Mouse (Mus musculus) kidney, adult 2 months (tissue): ENCODE measurements around the gene Agpat3. TPM values are rescaled to one million over a fixed set of nuclear protein-coding genes. Genes with fewer than 3 reads are reported as not detected.

Experiments
- DNase-seq: peaks from one replicate; pipeline ENCODE4 v3.0.0; 2021
- H3K27ac ChIP-seq: fragments of 200-500 bp; 2 replicates; pipeline ENCODE4 v1.5.1; 2012; ENCODE audit warnings: low read depth, low read length, control low read depth, inconsistent platforms; ENCODE audit not compliant: insufficient read depth
- H3K27me3 ChIP-seq: fragments of 200-500 bp; replicated peaks from 2 replicates; pipeline ENCODE4 v1.6.1; 2012; ENCODE audit warnings: mild to moderate bottlenecking, moderate library complexity, low read length, inconsistent platforms; ENCODE audit not compliant: control insufficient read depth, insufficient read depth
- H3K36me3 ChIP-seq: fragments of 200-500 bp; 2 replicates; pipeline ENCODE4 v1.6.1; 2012; ENCODE audit warnings: mild to moderate bottlenecking, moderate library complexity, low read length, inconsistent platforms; ENCODE audit not compliant: control insufficient read depth, insufficient read depth
- H3K4me1 ChIP-seq: fragments of 200-500 bp; 2 replicates; pipeline ENCODE4 v1.6.1; 2011; ENCODE audit warnings: low read length; ENCODE audit not compliant: control insufficient read depth, insufficient read depth
- H3K4me3 ChIP-seq: fragments of 200-500 bp; 2 replicates; pipeline ENCODE4 v1.5.1; 2011; ENCODE audit warnings: mild to moderate bottlenecking, low read depth, low read length, control low read depth; ENCODE audit not compliant: insufficient read depth
- CTCF ChIP-seq: fragments of 200-500 bp; conservative IDR thresholded peaks from 2 replicates; pipeline ENCODE4 v1.5.1; 2011; ENCODE audit warnings: low read depth, mild to moderate bottlenecking, control low read depth, low read length, moderate library complexity, mixed read lengths; ENCODE audit not compliant: insufficient read depth, insufficient read length
- POLR2A ChIP-seq: fragments of 200-500 bp; IDR thresholded peaks from one replicate; pipeline ENCODE4 v1.6.1; 2011; ENCODE audit warnings: low read depth, low read length, control low read depth
- WGBS: fragments of 180-500 bp; shearing (Covaris S2); methylation state at CpG from one replicate; pipeline ENCODE4 v1.1.7; 2018; 5-methylcytosine and 5-hydroxymethylcytosine counted together
- polyA plus RNA-seq: library from polyadenylated mRNA; depleted of rRNA; stranded (reverse); fragments of >200 nt; gene quantifications from 2 replicates; pipeline ENCODE4 v1.2.3, GENCODE M21; 2012

Gene Agpat3
- polyA plus RNA-seq, 1 experiment, result 460 TPM

DNA sequence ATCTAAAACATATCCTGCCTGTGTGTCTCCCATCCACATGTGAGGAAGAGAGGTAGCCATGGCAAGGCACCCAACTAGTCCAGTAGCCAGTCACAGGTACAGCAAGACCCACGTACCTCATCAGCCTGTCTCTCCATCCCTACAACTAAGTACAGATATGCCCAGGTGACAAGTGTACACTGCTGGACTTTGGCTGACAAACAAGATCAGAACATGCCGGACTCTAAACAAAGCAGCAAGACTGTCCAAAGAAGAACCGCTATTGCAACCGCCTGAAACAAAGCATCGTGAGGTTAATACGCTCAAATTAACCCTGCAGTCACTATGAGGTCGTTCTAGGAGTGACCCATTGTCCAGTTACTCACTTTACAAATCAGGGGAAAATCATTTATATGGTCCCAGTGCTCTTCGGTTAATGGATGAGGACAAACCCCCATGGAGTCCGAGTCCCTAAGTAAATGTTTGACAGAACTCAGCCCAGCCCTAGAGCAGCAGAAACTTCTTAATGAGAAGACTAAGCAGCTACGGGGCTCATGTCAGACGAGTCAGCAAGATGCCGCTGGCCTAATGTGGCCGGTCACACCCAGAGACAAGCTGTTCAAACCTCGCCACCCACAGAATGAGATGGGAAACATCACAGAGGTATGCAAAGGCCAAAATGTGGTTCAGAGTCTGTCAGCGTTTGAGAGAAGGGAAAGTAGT is 2.7 kb downstream of the Agpat3 start:
- peak; percentile 91 for DNase-seq
- Histone ChIP-seq H3K36me3 (no peaks in the 10 kb centered on the region), H3K27ac (peak overlapping the region; percentile 79), H3K27me3 (no peaks in the 10 kb centered on the region), H3K4me1 (peaks cover 46% of the 10 kb centered on the region), H3K4me3 (peak overlapping the region; percentile 33; the same call in 1 of the 2 replicates)
- TF ChIP-seq POLR2A (no peak), CTCF (no peak)
- 30% methylated on average over 15 of the region's 15 CpGs for WGBS

DNA sequence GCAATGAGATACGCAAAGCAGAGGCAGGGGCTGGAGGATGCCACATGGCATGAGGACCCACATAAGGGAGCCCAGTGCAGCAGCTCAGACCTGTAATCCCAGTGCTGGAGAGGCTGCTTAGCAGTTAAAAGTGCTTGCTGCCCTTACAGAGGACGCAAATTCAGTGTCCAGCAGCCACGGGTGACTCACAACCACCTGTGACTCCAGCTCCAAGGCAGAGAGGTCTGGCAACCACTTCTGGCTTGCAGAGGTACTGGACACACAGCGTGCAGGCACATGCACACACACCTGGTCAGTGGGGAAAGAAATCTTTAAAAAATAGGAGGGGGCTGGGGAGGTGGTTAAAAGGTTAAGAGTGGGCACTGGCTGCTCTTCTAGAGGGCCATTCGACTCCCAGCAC is 4.1 kb downstream of the Agpat3 start:
- 52% methylated on average over 5 of the region's 5 CpGs for WGBS
- Histone ChIP-seq H3K27me3 (no peaks in the 10 kb centered on the region), H3K36me3 (no peaks in the 10 kb centered on the region; the same call in 1 of the 2 replicates), H3K4me3 (no peak overlapping the region), H3K4me1 (peaks cover 48% of the 10 kb centered on the region), H3K27ac (peak overlapping the region; percentile 50)
- TF ChIP-seq CTCF, result no peak
- no peak for TF ChIP-seq POLR2A
- DNase-seq, result no peak

DNA sequence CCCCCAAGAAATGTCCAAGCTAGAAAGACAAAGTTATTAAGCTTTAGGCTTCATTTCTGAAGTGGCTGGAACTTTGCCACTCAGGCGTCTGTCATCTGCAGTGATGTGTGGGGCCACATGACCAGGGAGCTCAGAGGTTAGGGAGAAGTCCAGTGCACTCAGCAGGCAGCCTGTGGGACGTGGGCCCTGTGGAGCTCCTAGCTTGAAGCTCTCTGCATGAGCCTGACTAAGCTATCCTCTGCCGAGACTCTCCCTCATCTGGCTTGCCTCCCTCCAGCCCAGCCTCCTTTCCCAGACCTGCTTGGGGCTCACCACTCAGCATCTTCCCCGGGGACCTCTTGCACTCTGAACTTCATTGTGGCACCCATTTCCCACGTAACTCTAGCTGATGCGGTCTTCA is 4.8 kb downstream of the Agpat3 start:
- H3K4me3 ChIP-seq, result no peak overlapping the region
- H3K4me1 ChIP-seq, result peaks cover 47% of the 10 kb centered on the region
- peak; percentile 77 for DNase-seq
- no peaks in the 10 kb centered on the region for H3K27me3 ChIP-seq
- TF ChIP-seq POLR2A (no peak), CTCF (no peak)
- H3K36me3 ChIP-seq, result no peaks in the 10 kb centered on the region; the same call in 1 of the 2 replicates
- H3K27ac ChIP-seq, result peak overlapping the region; percentile 34
- WGBS, result 34% methylated on average over 6 of the region's 6 CpGs

DNA sequence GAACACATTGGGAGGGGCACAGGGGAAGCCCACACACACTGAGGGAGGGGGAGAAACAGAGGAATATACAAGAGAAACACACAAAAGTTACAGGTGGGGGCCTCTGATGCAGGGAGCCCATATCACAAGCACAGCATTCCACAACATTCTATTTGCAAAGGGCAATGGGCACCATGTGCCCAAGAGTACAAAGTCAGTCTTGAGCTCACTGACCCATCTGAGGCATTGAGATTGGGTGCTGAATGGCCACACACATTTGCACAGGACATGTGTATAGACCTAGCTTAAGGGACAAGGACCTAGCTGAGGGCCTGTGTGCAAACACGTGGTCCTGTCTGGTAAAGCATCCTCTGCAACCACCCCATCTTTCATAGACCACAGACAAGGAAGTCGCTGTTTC is 6.8 kb downstream of the Agpat3 start:
- H3K4me1 ChIP-seq, result peaks cover 43% of the 10 kb centered on the region
- no peak for TF ChIP-seq CTCF
- TF ChIP-seq POLR2A, result no peak
- 74% methylated on average over 2 of the region's 2 CpGs for WGBS
- no peaks in the 10 kb centered on the region; the same call in 1 of the 2 replicates for H3K36me3 ChIP-seq
- no peaks in the 10 kb centered on the region for H3K27me3 ChIP-seq
- no peak overlapping the region for H3K4me3 ChIP-seq
- peak overlapping the region; percentile 35; the same call in 1 of the 2 replicates for H3K27ac ChIP-seq
- peak; percentile 71 for DNase-seq

DNA sequence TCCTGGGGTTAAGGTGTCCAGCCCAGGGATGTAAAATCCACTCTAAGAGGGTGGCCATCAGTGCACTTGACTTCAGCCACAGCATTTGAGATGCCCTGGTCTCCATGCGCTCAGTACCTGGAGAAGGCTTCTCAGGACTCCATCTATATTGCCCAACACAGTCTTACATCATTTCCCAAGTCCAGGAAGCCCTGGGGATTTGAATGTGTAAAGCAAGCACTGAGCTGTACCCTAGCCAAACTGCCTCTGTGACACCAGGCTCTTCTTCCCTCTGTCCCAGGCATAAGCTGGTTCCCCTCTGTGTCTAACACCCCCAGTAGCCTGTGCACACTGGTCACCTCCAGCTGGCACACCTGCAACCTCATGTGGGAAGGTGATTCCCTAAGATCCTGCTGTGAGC is 10.2 kb downstream of the Agpat3 start:
- Histone ChIP-seq H3K36me3 (no peaks in the 10 kb centered on the region; the same call in 1 of the 2 replicates), H3K4me1 (peaks cover 26% of the 10 kb centered on the region), H3K27ac (no peak overlapping the region), H3K27me3 (no peaks in the 10 kb centered on the region), H3K4me3 (no peak overlapping the region)
- WGBS, result 100% methylated on average over 1 of the region's 1 CpGs
- TF ChIP-seq POLR2A (no peak), CTCF (no peak)
- DNase-seq, result no peak

DNA sequence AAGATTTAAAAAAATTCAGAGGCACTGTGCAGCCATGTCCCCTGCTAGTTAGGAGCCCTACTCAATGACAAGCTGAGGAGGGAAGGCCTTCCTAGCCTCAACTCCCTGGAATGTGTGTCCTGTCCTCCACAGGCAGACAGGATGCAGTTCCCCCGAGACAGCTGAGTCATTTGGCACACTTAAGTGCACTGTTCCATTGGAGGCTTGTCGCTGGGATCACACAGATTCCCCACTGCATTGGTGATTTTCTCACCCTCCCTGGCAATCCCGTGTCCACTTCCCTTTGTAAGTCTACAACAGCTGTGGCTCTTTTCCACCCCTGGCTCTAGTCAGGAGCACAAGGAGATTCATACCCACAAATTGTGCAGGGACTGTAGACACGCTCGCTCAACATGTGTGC is 14.1 kb downstream of the Agpat3 start:
- no peaks in the 10 kb centered on the region for H3K36me3 ChIP-seq
- no peak overlapping the region for H3K4me3 ChIP-seq
- no peak for TF ChIP-seq CTCF
- no peak for TF ChIP-seq POLR2A
- H3K4me1 ChIP-seq, result peaks cover 24% of the 10 kb centered on the region
- H3K27ac ChIP-seq, result 0 out of 2 replicates have a peak overlapping the region, but pooled peaks have one; percentile 14
- DNase-seq, result peak; percentile 67
- no peaks in the 10 kb centered on the region for H3K27me3 ChIP-seq
- WGBS, result 34% methylated on average over 5 of the region's 5 CpGs

DNA sequence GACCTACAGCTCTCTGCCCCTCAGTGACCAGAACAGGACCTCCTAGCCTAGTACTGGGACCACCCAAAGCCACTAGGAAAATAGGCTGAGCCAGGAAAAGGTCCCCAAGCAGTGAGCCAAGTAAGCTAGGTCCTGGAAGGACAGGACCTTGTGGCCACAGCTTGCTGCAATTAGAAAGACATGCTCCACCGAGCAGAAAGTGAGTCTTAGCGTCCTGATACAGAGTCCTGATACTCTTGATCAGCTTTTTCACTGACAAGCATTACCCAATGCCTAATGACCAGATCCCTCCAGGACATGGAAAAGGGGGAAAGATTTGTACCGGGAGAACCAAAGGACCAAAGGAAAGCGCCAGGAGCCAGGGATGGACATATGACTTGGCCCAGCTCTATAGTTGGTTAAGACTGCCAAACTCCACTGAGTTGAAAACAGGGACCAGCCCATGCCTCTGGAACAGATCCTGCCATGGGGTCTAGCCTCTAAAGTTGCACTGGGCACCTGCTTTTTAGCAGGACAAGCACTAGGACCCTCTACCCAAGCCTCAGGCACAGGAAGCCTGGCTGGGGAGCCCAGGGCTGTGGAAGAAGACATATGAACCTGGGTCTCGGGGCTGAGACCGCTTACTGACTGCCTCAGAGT is 17.2 kb downstream of the Agpat3 start:
- Histone ChIP-seq H3K27me3 (no peaks in the 10 kb centered on the region), H3K4me3 (no peak overlapping the region), H3K27ac (peak overlapping the region; percentile 23), H3K4me1 (peaks cover 24% of the 10 kb centered on the region), H3K36me3 (no peaks in the 10 kb centered on the region)
- WGBS, result 44% methylated on average over 6 of the region's 6 CpGs
- peak; percentile 65 for DNase-seq
- TF ChIP-seq CTCF (no peak), POLR2A (no peak)
